Mouse (Mus musculus) forebrain, embryonic 12.5 days (tissue): ENCODE data around the gene Kdelc1. TPM values are rescaled to one million over a fixed set of nuclear protein-coding genes. Genes with fewer than 3 reads are reported as not detected.

Source experiments
- ATAC-seq: fragments of 200-750 bp; cut with Nextera tagmentation; 2 replicates; pipeline ENCODE4 v1.8.0; 2017; ENCODE audit warnings: moderate TSS enrichment; ENCODE audit not compliant: low FRiP score
- H3K27ac ChIP-seq: fragments of 300-500 bp; sonication (generic); 2 replicates; pipeline ENCODE4 v1.5.1; 2016; ENCODE audit warnings: mild to moderate bottlenecking
- H3K27me3 ChIP-seq: fragments of 300-500 bp; sonication (generic); 2 replicates; pipeline ENCODE4 v1.6.1; 2016; ENCODE audit warnings: mild to moderate bottlenecking
- H3K36me3 ChIP-seq: fragments of 300-500 bp; sonication (generic); replicated peaks from 2 replicates; pipeline ENCODE4 v1.6.1; 2016; ENCODE audit warnings: mild to moderate bottlenecking
- H3K4me1 ChIP-seq: fragments of 300-500 bp; sonication (generic); 2 replicates; pipeline ENCODE4 v1.6.1; 2016
- H3K4me2 ChIP-seq: fragments of 300-500 bp; sonication (generic); 2 replicates; pipeline ENCODE4 v1.6.1; 2016; ENCODE audit warnings: mild to moderate bottlenecking, moderate library complexity
- H3K4me3 ChIP-seq: fragments of 300-500 bp; sonication (generic); replicated peaks from 2 replicates; pipeline ENCODE4 v1.5.1; 2016; ENCODE audit warnings: mild to moderate bottlenecking
- H3K9ac ChIP-seq: fragments of 300-500 bp; sonication (generic); 2 replicates; pipeline ENCODE4 v1.6.1; 2016; ENCODE audit warnings: mild to moderate bottlenecking
- H3K9me3 ChIP-seq: fragments of 300-500 bp; sonication (generic); 2 replicates; pipeline ENCODE4 v1.6.1; 2016
- WGBS: fragments of 180-500 bp; shearing (Covaris S2); methylation state at CpG from one replicate; pipeline ENCODE4 v1.1.7; 2016; 5-methylcytosine and 5-hydroxymethylcytosine counted together
- polyA plus RNA-seq: library from polyadenylated mRNA; unstranded; fragments of >200 nt; fragmentation: Nextera tagmentation; extraction: Ambion mirVana; gene quantifications from 2 replicates; pipeline ENCODE4 v1.2.1, GENCODE M21; 2016

Kdelc1 gene
- polyA plus RNA-seq, 1 experiment from 2014 or later, result 55.0 TPM

DNA sequence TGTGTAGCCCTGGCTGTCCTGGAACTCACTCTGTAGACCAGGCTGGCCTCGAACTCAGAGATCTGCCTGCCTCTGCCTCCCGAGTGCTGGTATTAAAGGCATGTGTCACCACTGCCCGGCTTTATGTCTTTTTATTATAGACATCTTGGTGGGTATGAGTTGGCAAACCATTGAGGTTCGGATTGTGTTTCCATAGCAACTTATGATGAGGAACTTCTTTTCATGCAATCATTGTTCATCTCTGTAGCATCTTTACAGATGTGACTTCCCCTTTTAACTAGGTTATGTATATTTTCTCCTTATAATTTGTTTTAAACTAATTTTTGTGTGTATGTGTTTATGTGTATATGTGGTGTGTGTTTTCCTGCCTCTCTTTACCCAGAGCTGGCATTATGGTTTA lies 7.0 kb upstream of the Kdelc1 start:
- Histone ChIP-seq H3K9ac (no peak overlapping the region), H3K9me3 (no peaks in the 10 kb centered on the region), H3K4me2 (no peak overlapping the region), H3K36me3 (peaks cover 31% of the 10 kb centered on the region), H3K4me1 (peaks cover 7% of the 10 kb centered on the region), H3K27ac (no peak overlapping the region), H3K27me3 (no peaks in the 10 kb centered on the region), H3K4me3 (no peak overlapping the region)
- WGBS, result 94% methylated on average over 4 of the region's 4 CpGs
- no peak for ATAC-seq

DNA sequence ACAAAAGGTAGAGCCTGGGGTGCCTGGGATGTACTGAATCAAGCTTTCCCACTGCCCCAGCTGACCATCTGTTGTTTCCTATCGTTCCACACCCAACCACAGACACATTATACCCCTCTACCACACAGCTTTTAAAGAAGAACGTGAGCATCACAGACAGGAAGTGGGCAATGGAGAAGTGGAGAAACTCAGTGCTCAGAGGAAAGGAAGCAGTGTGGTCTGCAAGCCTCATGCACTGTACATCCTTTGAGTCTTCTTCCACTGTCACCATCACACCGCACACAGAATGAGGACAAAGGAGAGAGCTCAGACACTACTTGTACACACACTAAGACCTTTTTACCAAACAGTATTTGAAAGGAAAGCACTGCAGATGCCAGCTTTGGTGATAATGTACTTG lies 3.6 kb upstream of the Kdelc1 start:
- no peak overlapping the region for H3K4me2 ChIP-seq
- WGBS, result 90% methylated on average over 3 of the region's 3 CpGs
- H3K9me3 ChIP-seq, result no peaks in the 10 kb centered on the region
- peaks cover 18% of the 10 kb centered on the region for H3K4me1 ChIP-seq
- H3K9ac ChIP-seq, result no peak overlapping the region
- no peak overlapping the region for H3K27ac ChIP-seq
- H3K4me3 ChIP-seq, result no peak overlapping the region
- peaks cover 10% of the 10 kb centered on the region; the same call in 1 of the 2 replicates for H3K36me3 ChIP-seq
- no peaks in the 10 kb centered on the region for H3K27me3 ChIP-seq
- no peak for ATAC-seq

DNA sequence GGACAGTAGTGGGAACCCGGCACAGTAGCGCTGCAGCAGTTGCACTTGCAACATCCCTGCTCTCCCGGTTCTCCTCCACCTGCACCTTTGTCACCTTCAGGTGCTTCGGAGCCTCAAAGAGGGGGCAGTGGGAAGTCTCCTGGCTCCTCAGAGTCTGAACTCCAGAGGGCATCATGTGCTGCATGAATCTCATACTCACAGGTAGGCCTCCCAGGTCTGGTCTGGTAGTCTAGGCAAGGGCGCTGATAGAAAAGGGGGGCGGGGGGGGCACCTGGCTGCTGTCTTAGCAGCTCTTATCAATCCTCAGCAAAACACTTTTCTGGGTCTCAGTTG lies 1.4 kb upstream of the Kdelc1 start:
- no peaks in the 10 kb centered on the region for H3K27me3 ChIP-seq
- no peak for ATAC-seq
- H3K36me3 ChIP-seq, result peaks cover 10% of the 10 kb centered on the region
- 4% methylated on average over 6 of the region's 6 CpGs for WGBS
- peak overlapping the region; percentile 75 for H3K4me3 ChIP-seq
- H3K9ac ChIP-seq, result peak overlapping the region; percentile 88
- peak overlapping the region; percentile 97 for H3K27ac ChIP-seq
- no peaks in the 10 kb centered on the region for H3K9me3 ChIP-seq
- H3K4me2 ChIP-seq, result peak overlapping the region; percentile 79
- peaks cover 18% of the 10 kb centered on the region for H3K4me1 ChIP-seq

DNA sequence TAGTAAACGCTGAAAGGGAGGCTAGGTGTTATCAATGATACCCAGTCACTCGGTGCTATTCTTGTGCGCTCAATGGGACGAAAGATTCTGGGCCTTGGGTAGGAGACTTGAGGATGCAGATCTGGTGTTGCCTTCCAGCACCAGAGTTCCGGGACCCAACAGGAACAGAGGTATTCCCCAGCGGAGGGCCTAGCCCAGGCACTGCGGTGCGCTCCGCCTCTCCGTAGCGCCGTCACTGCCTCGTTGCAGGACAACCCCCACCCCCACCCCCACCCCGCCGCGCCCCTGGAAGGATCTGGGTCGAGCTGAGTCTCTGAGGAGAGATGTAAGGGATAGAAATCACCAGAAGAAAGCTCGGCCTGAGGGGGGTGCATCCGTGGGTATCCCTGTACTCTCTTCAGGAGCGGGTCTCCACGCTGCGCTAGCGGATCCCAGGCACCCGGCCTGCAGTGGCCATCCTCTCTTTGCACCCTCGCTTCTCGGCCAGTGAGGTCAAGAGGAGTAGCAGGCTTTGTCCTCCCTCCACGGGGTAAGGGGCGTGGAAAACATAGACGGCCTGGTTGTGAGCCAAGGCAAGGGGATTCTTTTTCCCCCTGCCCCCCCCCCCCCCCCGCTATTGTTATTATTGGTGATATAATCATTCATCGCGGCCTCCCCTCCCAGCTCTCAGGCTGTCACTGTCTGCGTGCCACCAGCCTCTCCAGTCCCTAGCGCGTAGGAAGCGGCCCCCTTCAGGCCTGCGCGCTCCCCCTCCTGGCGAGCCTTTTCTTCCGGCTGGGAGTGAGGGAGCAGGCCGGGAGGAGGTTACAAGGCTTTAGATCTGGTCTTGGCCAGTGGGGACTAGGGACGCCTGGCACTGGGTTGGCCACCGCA lies 829 bp upstream of the Kdelc1 start:
- Histone ChIP-seq H3K4me2 (peak overlapping the region; percentile 79), H3K27ac (peak overlapping the region; percentile 97), H3K4me3 (peak overlapping the region; percentile 75), H3K9ac (peak overlapping the region; percentile 88), H3K36me3 (peaks cover 16% of the 10 kb centered on the region), H3K4me1 (peaks cover 18% of the 10 kb centered on the region), H3K9me3 (no peaks in the 10 kb centered on the region), H3K27me3 (no peaks in the 10 kb centered on the region)
- ATAC-seq, result peak; percentile 89
- under 1% methylated on average over 43 of the region's 43 CpGs for WGBS

DNA sequence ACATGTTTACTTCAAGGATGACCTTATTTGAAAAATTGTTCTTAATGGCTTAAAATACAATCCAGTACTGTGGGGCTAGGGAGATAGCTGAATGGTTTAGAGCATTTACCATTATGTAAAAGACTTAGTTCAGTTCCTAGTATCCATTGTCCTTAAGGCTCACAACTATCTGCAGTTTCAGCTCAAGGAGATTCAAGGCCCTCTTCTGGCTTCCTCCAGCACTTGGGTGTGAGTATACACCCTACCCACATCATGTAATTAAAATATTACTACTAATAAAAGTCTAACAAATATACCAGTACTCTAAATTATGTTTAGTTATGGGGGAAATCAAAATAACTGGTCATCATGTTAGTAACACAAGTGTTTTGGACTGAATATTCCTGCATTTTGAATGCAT lies 1.0 kb downstream of the Kdelc1 start:
- H3K4me1 ChIP-seq, result peaks cover 18% of the 10 kb centered on the region
- H3K4me3 ChIP-seq, result peak overlapping the region; percentile 75
- H3K4me2 ChIP-seq, result peak overlapping the region; percentile 79
- H3K27ac ChIP-seq, result no peak overlapping the region
- peaks cover 30% of the 10 kb centered on the region for H3K36me3 ChIP-seq
- no peaks in the 10 kb centered on the region for H3K27me3 ChIP-seq
- no peak for ATAC-seq
- no peak overlapping the region for H3K9ac ChIP-seq
- H3K9me3 ChIP-seq, result no peaks in the 10 kb centered on the region

DNA sequence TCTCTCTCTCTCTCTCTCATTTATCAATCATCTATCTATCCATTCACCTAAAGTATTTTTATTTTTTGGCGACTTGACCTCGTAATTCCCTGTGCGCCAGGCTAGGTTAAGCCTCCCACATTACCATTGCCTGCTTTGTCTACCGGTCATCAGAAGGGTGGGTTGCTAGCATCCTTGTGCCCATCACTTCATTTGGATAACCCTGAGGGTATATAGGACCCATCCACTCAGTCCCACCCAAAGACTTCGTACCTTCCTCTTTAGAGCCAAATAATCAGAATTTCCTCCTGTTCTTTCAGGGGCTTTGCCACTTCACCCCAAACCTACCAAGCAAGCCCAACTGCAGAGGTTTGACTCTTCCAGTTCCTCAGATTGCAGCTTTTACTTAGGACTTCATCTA lies 15.7 kb downstream of the Kdelc1 start:
- no peaks in the 10 kb centered on the region for H3K9me3 ChIP-seq
- H3K4me1 ChIP-seq, result peaks cover 13% of the 10 kb centered on the region
- peak overlapping the region; percentile 88 for H3K9ac ChIP-seq
- H3K4me2 ChIP-seq, result peak overlapping the region; percentile 68
- peaks cover 24% of the 10 kb centered on the region for H3K36me3 ChIP-seq
- no peak overlapping the region for H3K27ac ChIP-seq
- H3K27me3 ChIP-seq, result no peaks in the 10 kb centered on the region
- WGBS, result 15% methylated on average over 5 of the region's 5 CpGs
- H3K4me3 ChIP-seq, result peak overlapping the region; percentile 83
- peak; percentile 43; the same call in 1 of the 2 replicates for ATAC-seq

DNA sequence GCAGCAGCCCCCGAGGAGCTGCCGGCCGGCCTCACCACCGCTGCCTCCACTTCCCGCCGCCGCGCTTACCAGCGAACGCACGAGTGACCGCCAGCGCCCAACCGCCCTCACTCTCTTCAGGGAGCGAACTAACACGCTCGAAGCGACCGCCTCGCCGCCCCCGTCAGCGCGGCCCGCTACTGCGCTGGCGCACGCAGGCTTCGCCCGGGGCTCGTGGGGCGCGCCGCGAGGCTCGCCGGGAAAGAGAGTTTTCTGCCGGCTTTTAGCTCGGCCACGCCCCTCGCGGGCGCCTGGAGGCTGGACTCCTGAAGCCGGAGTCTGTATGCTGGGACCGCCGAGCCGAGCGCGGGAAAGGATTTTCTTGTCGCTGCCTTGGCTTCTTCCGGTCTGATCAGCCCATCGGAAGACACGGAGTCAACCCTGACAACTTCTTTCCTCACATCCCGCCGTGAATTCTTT lies 16.3 kb downstream of the Kdelc1 start, which contains the start of gene Tex30:
Gene Tex30, minus strand, starts transcription at position 183 of the 459 bp plus-strand sequence.
- peak; percentile 97 for ATAC-seq
- Histone ChIP-seq H3K4me2 (peak within 1 kb of the TSS; percentile 68), H3K9ac (peak within 1 kb of the TSS; percentile 88), H3K36me3 (peaks cover 24% of the 10 kb centered on the region), H3K27ac (peak within 1 kb of the TSS; percentile 93), H3K4me3 (peak within 1 kb of the TSS; percentile 83), H3K27me3 (no peaks in the 10 kb centered on the region), H3K4me1 (peaks cover 13% of the 10 kb centered on the region), H3K9me3 (no peaks in the 10 kb centered on the region)
- under 1% methylated on average over 55 of the region's 55 CpGs for WGBS

DNA sequence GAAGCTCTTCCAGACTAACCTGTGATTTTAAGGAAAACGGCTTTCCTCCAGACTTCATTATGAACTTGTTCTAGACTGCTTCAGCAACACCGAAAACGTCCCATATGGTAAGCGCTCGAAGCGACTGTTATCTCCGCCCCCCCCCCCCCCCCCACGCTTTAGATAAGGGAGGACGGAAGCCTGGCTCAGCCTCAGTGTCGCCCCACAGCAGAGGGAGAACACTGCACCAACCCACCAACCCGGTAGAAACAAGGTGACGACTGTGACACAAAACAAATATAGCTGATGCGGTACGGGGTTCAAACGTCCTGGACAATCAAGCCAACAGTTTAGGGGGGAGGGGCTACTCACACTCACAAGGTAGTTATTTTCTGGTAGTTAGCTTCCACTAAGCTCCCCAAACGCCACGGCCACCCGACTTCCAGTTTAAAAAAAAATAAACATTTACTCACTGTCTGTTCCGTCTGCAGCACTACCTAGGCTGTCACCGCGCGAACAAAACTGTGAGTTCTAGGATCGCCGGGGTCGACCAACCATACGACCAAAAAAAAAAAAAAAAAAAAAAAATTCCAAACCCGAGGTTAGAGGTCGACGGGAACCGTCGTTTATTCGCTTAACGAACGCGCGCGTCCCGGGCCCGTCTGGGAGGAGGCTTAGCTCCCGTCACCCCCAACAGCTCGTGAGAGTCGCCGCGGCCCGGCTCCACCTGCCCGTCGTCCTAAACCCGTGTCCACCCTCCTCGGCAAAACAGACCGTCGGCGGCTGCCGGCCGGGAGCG lies 17.0 kb downstream of the Kdelc1 start:
- under 1% methylated on average over 55 of the region's 55 CpGs for WGBS
- Histone ChIP-seq H3K4me2 (peak overlapping the region; percentile 68), H3K36me3 (peaks cover 29% of the 10 kb centered on the region), H3K4me1 (peaks cover 13% of the 10 kb centered on the region), H3K27me3 (no peaks in the 10 kb centered on the region), H3K9me3 (no peaks in the 10 kb centered on the region), H3K9ac (peak overlapping the region; percentile 88), H3K27ac (peak overlapping the region; percentile 93), H3K4me3 (peak overlapping the region; percentile 83)
- peak; percentile 85 for ATAC-seq

DNA sequence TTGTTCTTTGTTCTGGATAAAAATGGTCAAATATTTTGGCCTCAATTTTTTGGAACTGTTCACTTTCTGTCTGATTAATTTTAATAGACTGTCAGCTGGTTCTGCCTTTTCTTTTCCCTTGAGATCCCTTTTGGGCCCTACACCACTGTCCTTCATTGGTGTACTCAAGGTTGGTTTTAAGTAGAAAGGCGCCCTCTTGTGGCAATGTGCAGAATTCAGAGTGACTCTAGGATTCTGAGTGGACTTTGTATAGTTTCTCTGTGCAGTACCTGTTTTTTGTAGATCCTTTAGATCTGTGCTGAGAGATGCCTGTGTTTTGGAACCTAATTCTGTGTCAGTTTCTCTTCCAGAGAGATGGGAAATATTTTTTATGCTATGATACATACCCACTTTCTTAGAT lies 54.0 kb downstream of the Kdelc1 start:
- Histone ChIP-seq H3K27ac (no peak overlapping the region), H3K36me3 (no peaks in the 10 kb centered on the region), H3K9me3 (no peaks in the 10 kb centered on the region), H3K9ac (no peak overlapping the region), H3K4me2 (no peak overlapping the region), H3K27me3 (no peaks in the 10 kb centered on the region), H3K4me3 (no peak overlapping the region), H3K4me1 (no peaks in the 10 kb centered on the region)
- ATAC-seq, result no peak
- 0% methylated on average over 1 of the region's 1 CpGs for WGBS

DNA sequence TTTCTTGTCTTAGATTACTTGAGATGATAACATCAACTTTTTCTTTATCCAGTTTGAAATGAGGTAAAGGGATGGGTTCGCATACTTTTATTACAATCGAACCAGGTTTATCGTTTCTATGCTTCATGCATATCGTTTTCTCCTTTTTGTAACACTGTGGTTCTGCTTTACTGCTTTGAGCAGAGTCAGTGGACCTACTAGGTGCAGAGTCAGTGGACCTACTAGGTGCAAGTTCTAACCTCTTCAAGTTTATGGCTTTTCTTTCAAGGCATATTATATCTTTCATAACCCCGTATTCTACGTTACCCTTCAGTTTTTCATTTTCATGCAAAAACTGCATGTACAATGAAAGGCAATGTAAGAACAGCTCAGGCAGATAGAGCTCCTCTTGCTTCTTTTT lies 55.2 kb downstream of the Kdelc1 start:
- H3K27ac ChIP-seq, result no peak overlapping the region
- H3K4me1 ChIP-seq, result no peaks in the 10 kb centered on the region
- WGBS, result 98% methylated on average over 6 of the region's 6 CpGs
- no peaks in the 10 kb centered on the region for H3K9me3 ChIP-seq
- H3K27me3 ChIP-seq, result no peaks in the 10 kb centered on the region
- no peaks in the 10 kb centered on the region for H3K36me3 ChIP-seq
- no peak overlapping the region for H3K4me3 ChIP-seq
- no peak for ATAC-seq
- no peak overlapping the region for H3K4me2 ChIP-seq
- H3K9ac ChIP-seq, result no peak overlapping the region

DNA sequence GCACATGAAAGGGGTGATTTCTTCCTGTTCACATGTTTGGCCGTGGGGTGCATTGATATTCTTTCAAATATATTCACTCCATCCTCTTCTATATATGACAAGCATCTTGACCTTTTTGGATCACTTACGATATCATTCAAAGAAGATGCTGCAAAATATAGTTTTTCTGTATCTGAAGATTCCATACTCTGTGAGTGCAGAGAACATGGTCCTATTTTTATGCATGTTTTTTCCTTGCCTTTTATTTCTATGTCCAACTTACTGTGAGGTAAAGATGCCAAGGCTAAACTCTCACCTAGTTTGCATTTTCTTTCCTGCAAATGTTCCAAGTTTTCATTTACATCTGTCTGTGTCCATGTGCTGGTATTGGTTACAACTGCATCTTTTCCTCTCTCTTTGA lies 56.8 kb downstream of the Kdelc1 start, which contains the start of gene Gm8251:
Gene Gm8251, minus strand, starts transcription at position 101 of the 400 bp plus-strand sequence.
- H3K9me3 ChIP-seq, result no peaks in the 10 kb centered on the region
- no peaks in the 10 kb centered on the region for H3K4me1 ChIP-seq
- no peaks in the 10 kb centered on the region for H3K27me3 ChIP-seq
- no peak within 1 kb of the TSS for H3K9ac ChIP-seq
- no peak for ATAC-seq
- H3K27ac ChIP-seq, result no peak within 1 kb of the TSS
- H3K36me3 ChIP-seq, result no peaks in the 10 kb centered on the region
- 89% methylated on average over 2 of the region's 2 CpGs for WGBS
- H3K4me2 ChIP-seq, result no peak within 1 kb of the TSS
- H3K4me3 ChIP-seq, result no peak within 1 kb of the TSS

DNA sequence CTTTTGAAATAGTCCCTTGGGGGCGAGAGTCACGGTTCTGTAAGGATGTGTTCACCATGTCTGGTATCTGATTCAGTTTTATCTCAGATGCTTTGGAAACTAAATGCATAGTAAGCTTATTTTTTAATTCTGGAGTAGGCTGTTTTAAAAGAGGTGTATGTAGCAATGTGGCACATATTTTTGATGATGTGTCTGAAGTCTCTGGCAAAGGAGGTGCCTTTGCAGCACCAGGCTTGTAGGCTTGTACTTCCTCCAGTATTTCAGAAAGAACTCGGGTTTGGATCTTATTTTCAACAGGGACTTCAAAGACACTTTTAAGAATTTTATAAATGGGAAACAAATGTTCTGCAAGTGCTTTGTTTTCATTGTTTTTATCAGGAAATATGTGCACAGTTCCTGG lies 60.8 kb downstream of the Kdelc1 start:
- Histone ChIP-seq H3K27me3 (no peaks in the 10 kb centered on the region), H3K36me3 (no peaks in the 10 kb centered on the region), H3K9ac (no peak overlapping the region), H3K4me3 (no peak overlapping the region), H3K9me3 (no peaks in the 10 kb centered on the region), H3K4me1 (no peaks in the 10 kb centered on the region), H3K4me2 (no peak overlapping the region), H3K27ac (no peak overlapping the region)
- WGBS, result 87% methylated on average over 3 of the region's 3 CpGs
- ATAC-seq, result no peak
